Mouse (Mus musculus) limb, embryonic 13.5 days (tissue): ENCODE data around the gene Dvl2. TPM values are rescaled to one million over a fixed set of nuclear protein-coding genes. Genes with fewer than 3 reads are reported as not detected.
A peak's percentile ranks its signal among the peaks of the same experiment; 100 is the strongest.

Source experiments
- microRNA counts: library from miRNA; unstranded; fragments of <30 nt; microRNA quantifications from one replicate; lab custom pipeline; 2016
- microRNA-seq: library from miRNA; unstranded; fragments of <30 nt; microRNA quantifications from one replicate; pipeline ENCODE4, GENCODE M21; 2016
- polyA plus RNA-seq: library from polyadenylated mRNA; unstranded; fragments of >200 nt; fragmentation: Nextera tagmentation; extraction: Ambion mirVana; gene quantifications from 2 replicates; pipeline ENCODE4 v1.2.1, GENCODE M21; 2015

The Dvl2 gene
- polyA plus RNA-seq, 1 experiment from 2014 or later = 59.8 TPM

MicroRNAs within 50 kb of the gene (microRNA counts, 519-probe panel; counts per million panel counts)
- microRNA mmu-miR-324-3p (lab: Ali Mortazavi, UCI) (not detected), microRNA mmu-miR-324-5p (lab: Ali Mortazavi, UCI) (3,679 counts per million, percentile 69 among the panel's probes with 10 or more counts)

Small RNA genes within 50 kb of the gene (microRNA-seq; reads per million reads assigned to microRNA genes)
- gene Gm44349 = not detected
- gene Mir324 = 2,906 reads per million, percentile 86 among the genes with 10 or more reads in this experiment

Other genes starting within 250 kb of the Dvl2 start
- 27.2 and 28.5 TPM in 2 replicates for gene Polr2a, start 242.0 kb upstream of the Dvl2 start, polyA plus RNA-seq
- not detected in 2 replicates for gene Slc35g3, start 238.6 kb upstream of the Dvl2 start, polyA plus RNA-seq
- 3.2 and 3.4 TPM in 2 replicates for gene Zbtb4, start 234.7 kb upstream of the Dvl2 start, polyA plus RNA-seq
- gene Chrnb1, start 204.7 kb upstream of the Dvl2 start, polyA plus RNA-seq = 23.6 and 27.7 TPM in 2 replicates
- 2.8 and 2.9 TPM in 2 replicates for gene Fgf11, start 198.7 kb upstream of the Dvl2 start, polyA plus RNA-seq
- gene Tmem102, start 195.0 kb upstream of the Dvl2 start, polyA plus RNA-seq = 2.5 and 2.6 TPM in 2 replicates
- not detected in 2 replicates for gene Gm39566, start 185.3 kb upstream of the Dvl2 start, polyA plus RNA-seq
- not detected in 2 replicates for gene Spem2, start 182.1 kb upstream of the Dvl2 start, polyA plus RNA-seq
- 0.18 and 0.24 TPM in 2 replicates for gene Spem1, start 178.4 kb upstream of the Dvl2 start, polyA plus RNA-seq
- 11.5 and 11.8 TPM in 2 replicates for gene Nlgn2, start 162.8 kb upstream of the Dvl2 start, polyA plus RNA-seq
- gene Tmem256, start 162.1 kb upstream of the Dvl2 start, polyA plus RNA-seq = 368 and 376 TPM in 2 replicates
- 135 and 140 TPM in 2 replicates for gene Plscr3, start 154.2 kb upstream of the Dvl2 start, polyA plus RNA-seq
- gene Tnk1, start 141.9 kb upstream of the Dvl2 start, polyA plus RNA-seq = 1.9 and 2.0 TPM in 2 replicates
- 0.51 TPM in 1 of 2 replicates, not detected in the other for gene Tmem95, start 122.6 kb upstream of the Dvl2 start, polyA plus RNA-seq
- 4.3 and 4.4 TPM in 2 replicates for gene Kctd11, start 119.2 kb upstream of the Dvl2 start, polyA plus RNA-seq
- gene Acap1, start 105.1 kb upstream of the Dvl2 start, polyA plus RNA-seq = 1.1 and 1.5 TPM in 2 replicates
- gene 2810408A11Rik, start 99.6 kb upstream of the Dvl2 start, polyA plus RNA-seq = 16.1 and 19.4 TPM in 2 replicates
- gene Neurl4, start 99.5 kb upstream of the Dvl2 start, polyA plus RNA-seq = 10.2 and 12.9 TPM in 2 replicates
- gene Gps2, start 86.7 kb upstream of the Dvl2 start, polyA plus RNA-seq = 90.0 and 90.1 TPM in 2 replicates
- gene Eif5a, start 78.6 kb upstream of the Dvl2 start, polyA plus RNA-seq = 1,543 and 1,562 TPM in 2 replicates
- gene Ybx2, start 64.8 kb upstream of the Dvl2 start, polyA plus RNA-seq = 9.3 and 9.7 TPM in 2 replicates
- 29.2 and 29.6 TPM in 2 replicates for gene Slc2a4, start 52.4 kb upstream of the Dvl2 start, polyA plus RNA-seq
- gene Cldn7, start 35.8 kb upstream of the Dvl2 start, polyA plus RNA-seq = 13.4 and 14.4 TPM in 2 replicates
- gene Ctdnep1, start 19.4 kb upstream of the Dvl2 start, polyA plus RNA-seq = 30.8 and 31.2 TPM in 2 replicates
- 126 and 134 TPM in 2 replicates for gene Elp5, start 18.1 kb upstream of the Dvl2 start, polyA plus RNA-seq
- gene Gabarap, start 9.5 kb upstream of the Dvl2 start, polyA plus RNA-seq = 499 and 506 TPM in 2 replicates
- gene Phf23, start 4.8 kb upstream of the Dvl2 start, polyA plus RNA-seq = 95.9 and 101 TPM in 2 replicates
- gene Acadvl, start 14.8 kb downstream of the Dvl2 start, polyA plus RNA-seq = 76.0 and 81.1 TPM in 2 replicates
- 14.2 and 14.8 TPM in 2 replicates for gene Dlg4, start 16.3 kb downstream of the Dvl2 start, polyA plus RNA-seq
- 1.4 and 2.4 TPM in 2 replicates for gene Asgr1, start 53.5 kb downstream of the Dvl2 start, polyA plus RNA-seq
- gene Asgr2, start 92.0 kb downstream of the Dvl2 start, polyA plus RNA-seq = not detected in 2 replicates
- 0.25 and 0.75 TPM in 2 replicates for gene Mgl2, start 129.7 kb downstream of the Dvl2 start, polyA plus RNA-seq
- 0.61 and 1.1 TPM in 2 replicates for gene Clec10a, start 155.6 kb downstream of the Dvl2 start, polyA plus RNA-seq
- 1.5 and 1.7 TPM in 2 replicates for gene Slc16a11, start 212.2 kb downstream of the Dvl2 start, polyA plus RNA-seq
- 10.9 and 11.5 TPM in 2 replicates for gene Slc16a13, start 220.5 kb downstream of the Dvl2 start, polyA plus RNA-seq
- gene Bcl6b, start 229.2 kb downstream of the Dvl2 start, polyA plus RNA-seq = 10.0 and 10.3 TPM in 2 replicates
- 203 and 209 TPM in 2 replicates for gene 0610010K14Rik, start 237.3 kb downstream of the Dvl2 start, polyA plus RNA-seq
- 11.6 and 12.1 TPM in 2 replicates for gene Gm21988, start 239.2 kb downstream of the Dvl2 start, polyA plus RNA-seq
- gene Rnasek, start 239.2 kb downstream of the Dvl2 start, polyA plus RNA-seq = 152 and 162 TPM in 2 replicates